Mouse (Mus musculus) monocyte, adult 2 months (primary cell): ENCODE data around the gene Zbtb7b.

Experiments used
- DNase-seq, 2 experiments: peaks; one replicate each; pipeline ENCODE4 v3.0.0; 2022; ENCODE audit warnings: low spot score in 2 of 2, low read depth in 1 of 2

Zbtb7b gene

GRCm38 (mm10) chr3:89418861-89419250, 24.3 kb upstream of the Zbtb7b start:
- no peak for DNase-seq

GRCm38 (mm10) chr3:89418170-89418860, 23.7 kb upstream of the Zbtb7b start, which contains the start of the genes Cks1b and Shc1:
Gene Cks1b, minus strand, starts transcription at chr3:89418383.
Gene Shc1, plus strand, starts transcription at chr3:89418443.
- peak; percentile 89 to 91 for DNase-seq

GRCm38 (mm10) chr3:89417840-89418169, 23.2 kb upstream of the Zbtb7b start:
- no peak for DNase-seq

GRCm38 (mm10) chr3:89417131-89417530, 22.6 kb upstream of the Zbtb7b start:
- DNase-seq = no peak

GRCm38 (mm10) chr3:89416158-89416557, 21.6 kb upstream of the Zbtb7b start:
- no peak for DNase-seq

GRCm38 (mm10) chr3:89411490-89412393, 17.2 kb upstream of the Zbtb7b start, which contains the start of gene Flad1:
Gene Flad1, minus strand, starts transcription at chr3:89411870.
- peak; percentile 93 to 96 for DNase-seq

GRCm38 (mm10) chr3:89410864-89411263, 16.3 kb upstream of the Zbtb7b start:
- no peak for DNase-seq

- no peak for DNase-seq
Measured at GRCm38 (mm10) chr3:89409701-89410100, 15.1 kb upstream of the Zbtb7b start.

GRCm38 (mm10) chr3:89408448-89408847, 13.9 kb upstream of the Zbtb7b start:
- no peak for DNase-seq

GRCm38 (mm10) chr3:89406887-89407286, 12.3 kb upstream of the Zbtb7b start:
- no peak for DNase-seq

- DNase-seq = no peak
Measured at GRCm38 (mm10) chr3:89402693-89403092, 8.1 kb upstream of the Zbtb7b start, which contains the start of gene Lenep. Gene Lenep, minus strand, starts transcription at chr3:89402793.

GRCm38 (mm10) chr3:89401329-89401728, 6.8 kb upstream of the Zbtb7b start:
- DNase-seq = no peak

- no peak for DNase-seq
Measured at GRCm38 (mm10) chr3:89396654-89397005, 2.1 kb upstream of the Zbtb7b start.

GRCm38 (mm10) chr3:89395806-89396653, 1.5 kb upstream of the Zbtb7b start:
- DNase-seq = no peak

GRCm38 (mm10) chr3:89395419-89395805, 836 bp upstream of the Zbtb7b start:
- DNase-seq = no peak

GRCm38 (mm10) chr3:89394894-89395256, 299 bp upstream of the Zbtb7b start:
- DNase-seq = peak; percentile 29 to 61

- DNase-seq = peak; percentile 96 to 97
Measured at GRCm38 (mm10) chr3:89393605-89394004, 971 bp downstream of the Zbtb7b start.

GRCm38 (mm10) chr3:89392871-89393311, 1.7 kb downstream of the Zbtb7b start:
- DNase-seq = no peak

GRCm38 (mm10) chr3:89391663-89392511, 2.7 kb downstream of the Zbtb7b start:
- no peak for DNase-seq
